Mouse (Mus musculus) lung, adult 2 months (tissue): ENCODE data around the gene Fam126a.

Source experiments
- CTCF ChIP-seq: fragments of 200-500 bp; IDR thresholded peaks from 2 replicates; pipeline ENCODE4 v1.5.1; 2011; ENCODE audit warnings: mild to moderate bottlenecking, low read length, control low read depth; ENCODE audit not compliant: insufficient read depth
- POLR2A ChIP-seq: fragments of 200-500 bp; IDR thresholded peaks from 2 replicates; pipeline ENCODE4 v1.6.1; 2011; ENCODE audit warnings: low read depth, mild to moderate bottlenecking, control low read depth, low read length, borderline replicate concordance; ENCODE audit errors: extremely low read depth

DNA sequence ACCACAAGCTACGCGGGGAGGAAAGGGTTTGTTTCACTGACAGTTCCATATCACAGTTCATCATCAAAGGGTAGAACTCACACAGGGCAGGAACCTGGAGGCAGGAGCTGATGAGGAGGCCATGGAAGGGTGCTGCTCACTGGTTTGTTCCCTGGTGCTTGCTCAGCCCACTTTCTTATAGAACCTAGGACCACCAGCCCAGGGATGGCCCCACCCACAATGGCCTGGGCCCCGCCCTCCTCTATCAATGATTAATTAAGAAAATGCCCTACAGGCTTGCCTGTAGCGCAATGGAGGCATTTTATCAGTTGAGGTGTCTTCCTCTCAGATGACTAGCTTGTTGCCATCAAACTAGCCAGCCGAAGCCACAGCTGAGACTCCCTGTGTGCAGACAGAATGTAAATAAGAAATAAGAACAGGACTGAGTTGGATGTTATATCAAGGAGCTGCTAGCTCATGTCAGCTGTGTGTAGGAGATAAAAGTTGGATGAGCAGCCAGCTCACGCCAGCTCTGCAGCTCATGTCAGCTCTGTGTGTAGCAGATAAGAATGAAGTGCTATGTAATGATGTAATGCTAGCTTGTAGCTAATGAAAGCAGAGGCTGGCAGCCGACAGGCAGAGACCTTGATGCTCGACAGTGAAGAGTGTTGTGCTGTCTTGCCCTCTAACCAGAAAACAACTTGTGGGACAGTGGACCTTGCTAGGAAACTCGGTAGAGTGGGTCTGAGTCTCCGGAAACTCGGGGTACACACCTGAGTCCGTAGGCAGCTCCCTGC lies 107.8 kb downstream of the Fam126a start:
- no peak for TF ChIP-seq CTCF
- no peak for TF ChIP-seq POLR2A
